Mouse (Mus musculus): ENCODE measurements around the gene Dnhd1. TPM values are rescaled to one million over a fixed set of nuclear protein-coding genes. Genes with fewer than 3 reads are reported as not detected.

Dnhd1 gene
- polyA plus RNA-seq, 1 experiment from 2014 or later: 0.22 TPM

GRCm38 (mm10) chr7:105638776-105639175, 11.9 kb upstream of the Dnhd1 start:
- Histone ChIP-seq H3K4me2 (ENCODE audit: low read depth, low read length) (no peak overlapping the region), H3K27me3 (ENCODE audit: insufficient read depth, low read length) (no peaks in the 10 kb centered on the region), H3K4me3 (ENCODE audit: low read depth, low read length) (no peak overlapping the region), H3K9ac (replicated peaks) (no peak overlapping the region), H3K4me1 (ENCODE audit: insufficient read depth) (peaks cover 30% of the 10 kb centered on the region), H3K36me3 (replicated peaks; ENCODE audit: insufficient read depth, low read length) (peaks cover 21% of the 10 kb centered on the region), H3K9me3 (ENCODE audit: low read length) (no peaks in the 10 kb centered on the region), H3K27ac (ENCODE audit: low read depth) (no peak overlapping the region)
- 84% methylated on average over 6 of the region's 6 CpGs for WGBS (ENCODE audit: insufficient replicate concordance)
- TF ChIP-seq CTCF (IDR thresholded peaks at IDR 0.05; ENCODE audit: low read depth): no peak
- no peak for TF ChIP-seq EP300 (IDR thresholded peaks at IDR 0.05; ENCODE audit: low read depth)
- DNase-seq: no peak
- no peak for ATAC-seq

GRCm38 (mm10) chr7:105639304-105639703, 11.3 kb upstream of the Dnhd1 start:
- Histone ChIP-seq H3K36me3 (replicated peaks; ENCODE audit: insufficient read depth, low read length) (peaks cover 21% of the 10 kb centered on the region), H3K4me3 (ENCODE audit: low read depth, low read length) (peak overlapping the region; percentile 92), H3K27me3 (ENCODE audit: insufficient read depth, low read length) (no peaks in the 10 kb centered on the region), H3K4me2 (ENCODE audit: low read depth, low read length) (peak overlapping the region; percentile 98), H3K4me1 (ENCODE audit: insufficient read depth) (peaks cover 27% of the 10 kb centered on the region), H3K9me3 (ENCODE audit: low read length) (no peaks in the 10 kb centered on the region), H3K9ac (replicated peaks) (peak overlapping the region; percentile 80), H3K27ac (ENCODE audit: low read depth) (no peak overlapping the region)
- TF ChIP-seq CTCF (IDR thresholded peaks at IDR 0.05; ENCODE audit: low read depth) (no peak), EP300 (IDR thresholded peaks at IDR 0.05; ENCODE audit: low read depth) (no peak)
- ATAC-seq (no peak), DNase-seq (no peak)
- WGBS (ENCODE audit: insufficient replicate concordance): 53% methylated on average over 9 of the region's 9 CpGs

- peak within 1 kb of the TSS; percentile 92 for H3K4me3 ChIP-seq (ENCODE audit: low read depth, low read length)
- H3K27ac ChIP-seq (ENCODE audit: low read depth): peak within 1 kb of the TSS; percentile 96
- peaks cover 21% of the 10 kb centered on the region for H3K36me3 ChIP-seq (replicated peaks; ENCODE audit: insufficient read depth, low read length)
- peak; percentile 6 for ATAC-seq
- WGBS (ENCODE audit: insufficient replicate concordance): 2% methylated on average over 2 of the region's 2 CpGs
- no peak for TF ChIP-seq EP300 (IDR thresholded peaks at IDR 0.05; ENCODE audit: low read depth)
- no peak for TF ChIP-seq CTCF (IDR thresholded peaks at IDR 0.05; ENCODE audit: low read depth)
- no peaks in the 10 kb centered on the region for H3K9me3 ChIP-seq (ENCODE audit: low read length)
- peak within 1 kb of the TSS; percentile 80 for H3K9ac ChIP-seq (replicated peaks)
- H3K4me1 ChIP-seq (ENCODE audit: insufficient read depth): peaks cover 27% of the 10 kb centered on the region
- H3K27me3 ChIP-seq (ENCODE audit: insufficient read depth, low read length): no peaks in the 10 kb centered on the region
- DNase-seq: no peak
- peak within 1 kb of the TSS; percentile 98 for H3K4me2 ChIP-seq (ENCODE audit: low read depth, low read length)
These were observed 10.9 kb upstream of the Dnhd1 start, which contains the start of gene Timm10b for GRCm38 (mm10) chr7:105639756-105640155. Gene Timm10b (plus strand): TSS chr7:105640056.

- peak within 1 kb of the TSS; percentile 92 for H3K4me3 ChIP-seq (ENCODE audit: low read depth, low read length)
- peaks cover 21% of the 10 kb centered on the region for H3K36me3 ChIP-seq (replicated peaks; ENCODE audit: insufficient read depth, low read length)
- peak within 1 kb of the TSS; percentile 98 for H3K4me2 ChIP-seq (ENCODE audit: low read depth, low read length)
- H3K9ac ChIP-seq (replicated peaks): peak within 1 kb of the TSS; percentile 80
- DNase-seq (peak; percentile 97), ATAC-seq (peak; percentile 97)
- H3K9me3 ChIP-seq (ENCODE audit: low read length): no peaks in the 10 kb centered on the region
- TF ChIP-seq EP300 (IDR thresholded peaks at IDR 0.05; ENCODE audit: low read depth) (no peak), CTCF (IDR thresholded peaks at IDR 0.05; ENCODE audit: low read depth) (no peak)
- H3K27ac ChIP-seq (ENCODE audit: low read depth): peak within 1 kb of the TSS; percentile 96
- H3K4me1 ChIP-seq (ENCODE audit: insufficient read depth): peaks cover 27% of the 10 kb centered on the region
- under 1% methylated on average over 42 of the region's 45 CpGs for WGBS (ENCODE audit: insufficient replicate concordance)
- H3K27me3 ChIP-seq (ENCODE audit: insufficient read depth, low read length): no peaks in the 10 kb centered on the region
These were observed 10.3 kb upstream of the Dnhd1 start, which contains the start of the genes Arfip2 and Gm45799 for GRCm38 (mm10) chr7:105640233-105640893. Gene Arfip2 (minus strand): TSS chr7:105640416. Gene Gm45799 (plus strand): TSS chr7:105640552.

- peak; percentile 21 for ATAC-seq
- TF ChIP-seq EP300 (IDR thresholded peaks at IDR 0.05; ENCODE audit: low read depth): no peak
- no peak for TF ChIP-seq CTCF (IDR thresholded peaks at IDR 0.05; ENCODE audit: low read depth)
- Histone ChIP-seq H3K27me3 (ENCODE audit: insufficient read depth, low read length) (no peaks in the 10 kb centered on the region), H3K9ac (replicated peaks) (peak overlapping the region; percentile 80), H3K4me1 (ENCODE audit: insufficient read depth) (peaks cover 27% of the 10 kb centered on the region), H3K4me3 (ENCODE audit: low read depth, low read length) (peak overlapping the region; percentile 92), H3K36me3 (replicated peaks; ENCODE audit: insufficient read depth, low read length) (peaks cover 21% of the 10 kb centered on the region), H3K9me3 (ENCODE audit: low read length) (no peaks in the 10 kb centered on the region), H3K27ac (ENCODE audit: low read depth) (peak overlapping the region; percentile 96), H3K4me2 (ENCODE audit: low read depth, low read length) (peak overlapping the region; percentile 98)
- WGBS (ENCODE audit: insufficient replicate concordance): under 1% methylated on average over 17 of the region's 18 CpGs
- no peak for DNase-seq
These were observed 9.8 kb upstream of the Dnhd1 start for GRCm38 (mm10) chr7:105640894-105641255.

- ATAC-seq (no peak), DNase-seq (no peak)
- H3K9me3 ChIP-seq (ENCODE audit: low read length): no peaks in the 10 kb centered on the region
- H3K36me3 ChIP-seq (replicated peaks; ENCODE audit: insufficient read depth, low read length): peaks cover 14% of the 10 kb centered on the region
- peaks cover 27% of the 10 kb centered on the region for H3K4me1 ChIP-seq (ENCODE audit: insufficient read depth)
- WGBS (ENCODE audit: insufficient replicate concordance): 51% methylated on average over 3 of the region's 3 CpGs
- H3K4me3 ChIP-seq (ENCODE audit: low read depth, low read length): 0 out of 2 replicates have a peak overlapping the region, but pooled peaks have one; percentile 92
- H3K9ac ChIP-seq (replicated peaks): no peak overlapping the region
- no peaks in the 10 kb centered on the region for H3K27me3 ChIP-seq (ENCODE audit: insufficient read depth, low read length)
- TF ChIP-seq CTCF (IDR thresholded peaks at IDR 0.05; ENCODE audit: low read depth) (no peak), EP300 (IDR thresholded peaks at IDR 0.05; ENCODE audit: low read depth) (no peak)
- peak overlapping the region; percentile 98 for H3K4me2 ChIP-seq (ENCODE audit: low read depth, low read length)
- peak overlapping the region; percentile 96; the same call in 1 of the 2 replicates for H3K27ac ChIP-seq (ENCODE audit: low read depth)
These were observed 8.7 kb upstream of the Dnhd1 start for GRCm38 (mm10) chr7:105641936-105642335.

Measured in liver, postnatal 0 days (tissue).